Comparison of ENCODE assay signal across 8 mouse cellular contexts in the genomic region with DNA sequence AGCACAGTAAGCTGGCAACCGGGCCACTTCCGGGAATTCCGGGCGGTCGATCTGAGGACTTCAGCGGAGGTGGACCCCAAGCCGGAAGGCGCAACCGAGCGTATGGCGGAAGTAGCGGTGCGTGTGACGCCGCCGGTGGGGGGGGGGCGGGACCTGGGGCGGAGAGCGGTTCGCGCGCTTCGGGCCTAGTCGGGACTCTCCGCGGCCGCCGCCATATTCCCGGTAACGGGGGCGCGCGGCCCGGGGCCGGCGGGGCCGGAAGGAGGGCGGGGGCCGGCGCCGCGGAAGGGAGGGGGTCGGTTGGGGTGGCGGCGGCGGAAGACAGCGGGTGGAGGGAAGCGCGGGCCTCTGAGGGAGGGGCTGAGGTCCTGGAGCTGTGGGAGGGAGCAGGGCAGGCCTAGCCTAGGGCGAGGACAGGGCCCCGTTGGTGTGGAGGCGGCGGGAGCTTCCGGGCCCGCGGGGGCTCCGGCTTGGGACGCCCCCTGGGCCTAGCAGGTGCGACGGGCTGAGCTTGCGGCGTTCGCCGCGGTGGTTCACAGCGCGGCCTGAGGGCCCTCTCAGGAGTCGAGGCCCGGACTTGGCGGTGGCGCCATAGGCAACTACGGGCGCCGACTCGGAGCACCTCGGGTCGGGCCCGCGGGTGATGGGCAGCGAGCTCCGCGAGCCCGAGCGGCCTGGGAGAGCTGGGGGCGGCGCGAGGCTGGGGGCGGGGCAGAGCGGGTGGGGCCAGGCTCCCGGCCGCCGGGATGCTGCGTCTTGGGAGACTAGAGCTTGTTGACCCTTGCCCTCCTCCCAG. TPM values are rescaled to one million over a fixed set of nuclear protein-coding genes. Genes with fewer than 3 reads are reported as not detected.
DNase-seq lines count a peak whose midpoint lies in the region; ATAC-seq and TF ChIP-seq lines count a peak whose summit lies in the region.

A gene (plus strand): TSS at position 161 of the 796 bp plus-strand sequence.

- H3K27me3 ChIP-seq in forebrain, embryonic 10.5 days (ENCODE audit: poor library complexity, severe bottlenecking) = no peaks in the 10 kb centered on the region
- no peaks in the 10 kb centered on the region for H3K27me3 ChIP-seq in heart, embryonic 15.5 days
- no peaks in the 10 kb centered on the region for H3K27me3 ChIP-seq in liver, embryonic 14.5 days (ENCODE audit: control insufficient read depth, insufficient read depth, low read length)
- H3K27me3 ChIP-seq in neural tube, embryonic 11.5 days (ENCODE audit: control insufficient read depth, insufficient read depth, low read length) = no peaks in the 10 kb centered on the region
- H3K27me3 ChIP-seq in stomach, postnatal 0 days (ENCODE audit: control insufficient read depth, insufficient read depth, low read length) = no peaks in the 10 kb centered on the region

- ATAC-seq in heart, embryonic 15.5 days (replicated peaks; ENCODE audit: insufficient number of reproducible peaks, insufficient read depth, low FRiP score, low read depth) = peak; percentile 92
- ATAC-seq in liver, embryonic 14.5 days (ENCODE audit: insufficient read depth) = peak; percentile 91
- peak; percentile 92 for ATAC-seq in neural tube, embryonic 11.5 days (ENCODE audit: insufficient read depth, low FRiP score, low TSS enrichment)
- ATAC-seq in stomach, postnatal 0 days (ENCODE audit: low FRiP score, low TSS enrichment) = peak; percentile 94

- H3K4me3 ChIP-seq in forebrain, embryonic 10.5 days = peak within 1 kb of the TSS; percentile 96
- H3K4me3 ChIP-seq in heart, embryonic 15.5 days = peak within 1 kb of the TSS; percentile 100
- H3K4me3 ChIP-seq in liver, embryonic 14.5 days (ENCODE audit: insufficient read depth in 1 of 2, low read depth in 2 of 2, low read length in 2 of 2) = peak within 1 kb of the TSS; percentile 96 to 98
- H3K4me3 ChIP-seq in neural tube, embryonic 11.5 days (ENCODE audit: low read depth, low read length) = peak within 1 kb of the TSS; percentile 97
- H3K4me3 ChIP-seq in stomach, postnatal 0 days (ENCODE audit: low read depth, low read length) = peak within 1 kb of the TSS; percentile 97

- H3K4me1 ChIP-seq in forebrain, embryonic 10.5 days = peaks cover 37% of the 10 kb centered on the region
- H3K4me1 ChIP-seq in heart, embryonic 15.5 days (replicated peaks) = peaks cover 32% of the 10 kb centered on the region
- H3K4me1 ChIP-seq in liver, embryonic 14.5 days (replicated peaks; ENCODE audit: control insufficient read depth in 2 of 2, insufficient read depth in 2 of 2, low read length in 1 of 2) = peaks cover 28 to 29% of the 10 kb centered on the region in 2 experiments
- H3K4me1 ChIP-seq in neural tube, embryonic 11.5 days (ENCODE audit: control insufficient read depth, insufficient read depth, low read length) = peaks cover 14% of the 10 kb centered on the region
- H3K4me1 ChIP-seq in stomach, postnatal 0 days (replicated peaks; ENCODE audit: control insufficient read depth, insufficient read depth) = peaks cover 3% of the 10 kb centered on the region; the same call in 1 of the 2 replicates

- no peak for TF ChIP-seq CTCF in liver, embryonic 14.5 days (IDR thresholded peaks at IDR 0.05; ENCODE audit: low read depth)
- TF ChIP-seq CTCF in stomach, postnatal 0 days (IDR thresholded peaks at IDR 0.05; ENCODE audit: low read depth) = no peak

- TF ChIP-seq EP300 in liver, embryonic 14.5 days (IDR thresholded peaks at IDR 0.05; ENCODE audit: low read depth) = no peak
- no peak for TF ChIP-seq EP300 in stomach, postnatal 0 days (optimal IDR thresholded peaks at IDR 0.05)

- peaks cover 39% of the 10 kb centered on the region for H3K36me3 ChIP-seq in forebrain, embryonic 10.5 days (replicated peaks)
- H3K36me3 ChIP-seq in heart, embryonic 15.5 days = peaks cover 18% of the 10 kb centered on the region
- peaks cover 16% of the 10 kb centered on the region for H3K36me3 ChIP-seq in liver, embryonic 14.5 days (replicated peaks; ENCODE audit: control insufficient read depth, insufficient read depth, low read depth)
- peaks cover 2% of the 10 kb centered on the region for H3K36me3 ChIP-seq in neural tube, embryonic 11.5 days (ENCODE audit: control insufficient read depth, insufficient read depth, low read length)
- H3K36me3 ChIP-seq in stomach, postnatal 0 days (ENCODE audit: control insufficient read depth, insufficient read depth, low read length) = peaks cover 2% of the 10 kb centered on the region; the same call in 1 of the 2 replicates

- peak within 1 kb of the TSS; percentile 100 for H3K27ac ChIP-seq in forebrain, embryonic 10.5 days
- peak within 1 kb of the TSS; percentile 100 for H3K27ac ChIP-seq in heart, embryonic 15.5 days
- H3K27ac ChIP-seq in liver, embryonic 14.5 days = peak within 1 kb of the TSS; percentile 93
- H3K27ac ChIP-seq in neural tube, embryonic 11.5 days (ENCODE audit: low read depth, low read length) = peak within 1 kb of the TSS; percentile 97
- peak within 1 kb of the TSS; percentile 100 for H3K27ac ChIP-seq in stomach, postnatal 0 days (replicated peaks)

- WGBS in forebrain, embryonic 10.5 days = under 1% methylated on average over 87 of the region's 93 CpGs
- WGBS in heart, embryonic 15.5 days = under 1% methylated on average over 82 of the region's 93 CpGs
- under 1% methylated on average over 86 of the region's 93 CpGs for WGBS in liver, embryonic 14.5 days (ENCODE audit: insufficient replicate concordance)
- WGBS in neural tube, embryonic 11.5 days = under 1% methylated on average over 68 of the region's 93 CpGs
- WGBS in stomach, postnatal 0 days = under 1% methylated on average over 58 of the region's 93 CpGs

- no peaks in the 10 kb centered on the region for H3K9me3 ChIP-seq in forebrain, embryonic 10.5 days
- H3K9me3 ChIP-seq in heart, embryonic 15.5 days (replicated peaks) = no peaks in the 10 kb centered on the region
- H3K9me3 ChIP-seq in liver, embryonic 14.5 days (ENCODE audit: control insufficient read depth, low read length) = no peaks in the 10 kb centered on the region
- H3K9me3 ChIP-seq in neural tube, embryonic 11.5 days (ENCODE audit: control insufficient read depth, low read length) = no peaks in the 10 kb centered on the region
- no peaks in the 10 kb centered on the region for H3K9me3 ChIP-seq in stomach, postnatal 0 days (ENCODE audit: control insufficient read depth, low read length)

- peak within 1 kb of the TSS; percentile 99 for H3K9ac ChIP-seq in heart, embryonic 15.5 days
- peak within 1 kb of the TSS; percentile 99 for H3K9ac ChIP-seq in liver, embryonic 14.5 days (replicated peaks)
- peak within 1 kb of the TSS; percentile 98 for H3K9ac ChIP-seq in neural tube, embryonic 11.5 days (ENCODE audit: low read length)
- peak within 1 kb of the TSS; percentile 99 for H3K9ac ChIP-seq in stomach, postnatal 0 days (ENCODE audit: low read length)

- H3K4me2 ChIP-seq in heart, embryonic 15.5 days = peak within 1 kb of the TSS; percentile 61
- H3K4me2 ChIP-seq in liver, embryonic 14.5 days (ENCODE audit: low read depth) = peak within 1 kb of the TSS; percentile 87
- H3K4me2 ChIP-seq in neural tube, embryonic 11.5 days (ENCODE audit: low read depth) = peak within 1 kb of the TSS; percentile 78
- peak within 1 kb of the TSS; percentile 79 for H3K4me2 ChIP-seq in stomach, postnatal 0 days (replicated peaks; ENCODE audit: low read depth)

- peak; percentile 79 to 81 for DNase-seq in CD8-positive naive resting alpha-beta T cell, adult 2 months (ENCODE audit: low read depth in 2 of 2, low spot score in 2 of 2)
- DNase-seq in c-Kit-positive CD71-negative TER-119-negative erythroid progenitor cells, embryonic 14.5 days (ENCODE audit: low read depth) = peak; percentile 85
- peak; percentile 94 for DNase-seq in forebrain, embryonic 10.5 days (ENCODE audit: extremely low spot score, low spot score)
- DNase-seq in kidney, postnatal 25 days = peak; percentile 93 to 98
- DNase-seq in liver, embryonic 14.5 days (ENCODE audit: low read depth in 3 of 3, low spot score in 3 of 3) = peak; percentile 85 to 87 (median 87)
- peak; percentile 94 for DNase-seq in neural tube, embryonic 11.5 days (ENCODE audit: low spot score)
- peak; percentile 97 for DNase-seq in stomach, postnatal 0 days (ENCODE audit: low spot score)

RNA-seq across cellular contexts. Expression of the gene that starts here (rescaled TPM):
- 57.3 and 57.6 TPM in 2 replicates for polyA plus RNA-seq in forebrain, embryonic 10.5 days (2016; fragmentation: Nextera tagmentation; extraction: Ambion mirVana)
- 23.4 and 30.4 TPM in 2 replicates for polyA plus RNA-seq in heart, embryonic 15.5 days (2015; fragmentation: Nextera tagmentation; extraction: Ambion mirVana)
- polyA plus RNA-seq in liver, embryonic 14.5 days (2012; rRNA removed) = 16.2 and 22.9 TPM in 2 replicates
- polyA plus RNA-seq in liver, embryonic 14.5 days (2014; fragmentation: Nextera tagmentation; extraction: Ambion mirVana) = 12.8 and 14.1 TPM in 2 replicates
- polyA plus RNA-seq in neural tube, embryonic 11.5 days (2014; fragmentation: Nextera tagmentation; extraction: Ambion mirVana) = 64.5 and 68.0 TPM in 2 replicates
- polyA plus RNA-seq in stomach, postnatal 0 days (2015; fragmentation: Nextera tagmentation; extraction: Ambion mirVana) = 12.5 and 16.7 TPM in 2 replicates

Comparison
In these comparisons a context has a peak if more than half of its experiments do, and no peak if none do; other contexts are left out.
1. Peak in every context shown above with its lines: DNase-seq, ATAC-seq, H3K4me3 ChIP-seq and H3K27ac ChIP-seq.